Mouse (Mus musculus): ENCODE data around the gene Nlrp10.

The Nlrp10 gene

DNA sequence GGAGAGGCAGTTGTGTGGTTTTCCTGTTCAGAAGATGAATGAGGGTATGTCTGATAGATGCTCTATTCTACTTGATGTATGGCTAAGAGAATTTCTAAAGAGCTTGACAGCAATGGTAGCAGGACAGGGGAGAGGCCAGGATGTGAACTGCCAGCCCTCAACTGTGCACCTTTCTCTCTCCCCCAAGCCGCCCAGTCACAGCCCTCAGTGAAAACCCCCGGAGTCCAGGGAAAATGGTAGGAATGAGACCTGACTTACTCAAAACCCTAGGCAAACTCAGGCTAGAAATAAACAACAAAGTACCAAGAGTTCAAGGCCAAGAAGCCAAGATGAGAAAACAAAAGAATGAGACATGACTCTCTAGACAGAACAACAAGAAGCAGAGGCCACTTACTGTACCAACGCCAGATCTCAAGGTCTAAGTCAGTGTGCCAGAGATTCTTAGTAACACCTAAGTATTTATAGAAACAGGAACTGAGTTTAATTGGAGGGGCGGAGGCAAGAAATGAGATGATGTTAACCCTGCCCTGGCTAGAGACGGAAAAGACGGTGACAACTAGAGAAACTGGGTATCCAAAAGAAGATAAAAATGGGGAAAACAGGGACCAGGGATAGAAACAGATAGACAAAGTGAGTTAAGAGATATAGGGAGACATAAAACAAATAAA is at the start of gene Nlrp10:
Gene Nlrp10, minus strand, starts transcription at position 453 of the 668 bp plus-strand sequence.
- DNase-seq, result no peak

DNA sequence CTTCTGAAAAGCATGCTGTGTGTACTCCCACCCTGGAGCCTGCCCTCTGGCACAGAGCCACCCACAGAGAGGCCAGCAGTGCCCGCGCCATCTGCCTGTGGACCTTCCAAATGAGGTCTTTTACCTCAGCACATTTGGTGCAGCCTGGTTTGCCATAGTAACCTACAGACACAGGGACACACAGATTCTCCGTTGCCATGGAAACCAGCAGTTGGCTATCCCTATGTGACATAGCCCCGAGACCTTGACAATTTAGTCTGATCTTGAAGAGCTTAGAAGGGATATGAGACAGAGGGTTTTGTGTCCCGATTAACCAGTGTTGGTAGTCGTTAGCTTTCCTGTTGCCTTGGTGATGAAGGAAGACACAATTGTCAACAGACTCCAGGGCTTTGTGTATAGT is 42.3 kb upstream of the Nlrp10 start:
- DNase-seq, result peak; percentile 67

DNA sequence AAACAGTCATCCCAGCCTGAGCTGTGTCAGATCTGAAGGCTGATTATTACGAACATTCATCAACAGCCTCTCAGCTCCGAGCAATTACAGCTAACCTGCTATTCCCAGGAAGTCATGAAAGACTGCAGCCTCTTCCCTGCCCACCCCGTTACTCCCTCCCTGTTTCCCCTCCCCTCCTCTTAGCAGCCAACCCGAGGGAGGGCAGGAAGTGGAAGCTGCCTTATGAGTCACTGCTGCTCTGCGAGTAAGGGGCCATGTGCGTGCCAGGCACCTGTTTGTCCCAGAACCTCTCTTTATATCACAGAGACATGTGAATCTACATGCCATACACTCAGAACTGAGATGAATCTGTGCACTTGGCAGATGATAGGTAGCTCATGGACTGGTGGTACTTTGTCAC is 38.2 kb upstream of the Nlrp10 start:
- DNase-seq, result no peak

DNA sequence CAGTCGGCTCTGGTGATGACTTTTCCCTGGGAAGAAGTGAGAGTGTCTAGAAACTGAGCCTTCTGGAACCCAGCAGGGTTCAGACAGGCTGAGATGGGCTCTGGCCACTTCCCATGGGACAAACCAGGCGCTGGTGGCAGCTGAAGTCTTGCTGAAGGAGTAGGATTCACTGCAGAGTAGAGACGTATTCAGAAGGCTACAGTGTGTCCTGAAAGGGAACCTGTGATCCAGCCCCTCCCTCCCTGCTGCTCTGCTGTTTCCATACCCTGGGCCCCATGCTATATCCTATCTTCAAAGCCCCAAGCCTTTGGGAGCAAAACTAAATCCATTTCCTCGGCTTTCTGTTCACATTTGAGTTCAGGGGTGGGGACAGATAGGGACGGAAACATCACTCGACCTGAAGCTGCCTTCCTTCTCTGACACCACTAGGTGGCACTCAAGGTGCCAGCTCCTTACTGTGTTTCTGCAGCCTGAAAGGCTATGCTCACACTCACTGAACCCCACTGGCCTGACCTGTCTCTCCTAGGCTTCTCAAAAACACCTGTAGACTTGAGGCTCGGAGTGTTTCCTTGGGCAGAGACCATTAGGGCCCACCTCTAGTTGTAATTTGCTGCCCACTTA is 36.9 kb upstream of the Nlrp10 start:
- peak; percentile 69 for DNase-seq

DNA sequence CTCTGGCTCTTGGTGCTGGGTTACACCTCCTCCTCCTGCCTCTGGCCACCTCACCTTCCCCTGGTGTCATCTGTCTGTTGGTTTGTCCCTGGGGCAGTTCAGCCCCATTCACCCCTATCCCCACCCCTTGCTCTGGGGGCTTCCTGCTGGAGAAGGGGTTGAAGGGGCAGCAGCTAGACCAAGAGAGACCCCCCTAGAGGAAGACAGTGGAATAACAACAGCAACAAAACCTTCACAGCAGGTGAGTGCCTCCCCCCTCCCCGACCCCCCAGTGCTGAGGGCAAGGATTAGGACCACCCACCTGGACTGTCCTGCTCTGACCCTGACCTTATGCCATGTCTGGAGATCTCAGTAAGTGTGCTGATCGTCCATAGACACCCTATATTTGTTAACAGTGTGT is 36.0 kb upstream of the Nlrp10 start:
- DNase-seq, result no peak

DNA sequence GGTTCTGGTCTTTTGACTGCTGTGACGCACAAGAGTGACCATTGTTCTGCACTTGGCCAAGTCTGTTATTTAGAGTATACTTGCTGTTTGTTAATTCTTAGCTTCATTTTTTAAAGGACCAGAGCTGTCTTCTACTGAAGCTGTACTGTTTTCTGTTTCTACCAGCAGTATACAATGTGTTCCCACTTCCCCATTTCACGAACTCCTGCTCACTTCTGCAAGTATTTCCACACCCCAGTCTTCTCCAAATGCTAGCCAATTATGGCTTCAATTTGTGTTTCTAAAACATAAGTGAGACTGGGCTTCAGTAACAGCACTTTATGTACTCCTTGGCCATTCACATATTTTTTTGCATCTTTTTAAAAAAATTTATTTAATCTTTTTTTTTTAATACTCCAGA is 27.8 kb upstream of the Nlrp10 start:
- DNase-seq, result no peak

DNA sequence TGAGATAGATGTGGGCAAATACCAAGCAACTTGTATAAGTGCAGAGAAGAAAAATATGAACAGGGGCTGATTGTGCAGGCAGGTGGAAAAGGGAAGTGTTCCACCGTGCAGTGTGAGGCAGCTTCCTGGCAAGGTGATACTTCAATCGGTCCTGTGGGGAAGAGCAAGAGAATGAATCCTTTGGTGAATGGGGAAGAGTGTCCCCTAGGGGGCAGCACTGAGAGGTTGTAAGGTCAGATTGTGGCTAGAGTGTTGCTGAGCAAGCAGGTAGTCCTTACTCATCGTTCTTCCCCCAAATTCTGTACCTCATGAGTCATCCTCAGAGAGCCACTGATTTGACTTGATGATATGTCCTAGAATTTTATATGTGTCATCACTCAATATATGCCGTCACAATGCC is 24.2 kb upstream of the Nlrp10 start:
- DNase-seq, result no peak

DNA sequence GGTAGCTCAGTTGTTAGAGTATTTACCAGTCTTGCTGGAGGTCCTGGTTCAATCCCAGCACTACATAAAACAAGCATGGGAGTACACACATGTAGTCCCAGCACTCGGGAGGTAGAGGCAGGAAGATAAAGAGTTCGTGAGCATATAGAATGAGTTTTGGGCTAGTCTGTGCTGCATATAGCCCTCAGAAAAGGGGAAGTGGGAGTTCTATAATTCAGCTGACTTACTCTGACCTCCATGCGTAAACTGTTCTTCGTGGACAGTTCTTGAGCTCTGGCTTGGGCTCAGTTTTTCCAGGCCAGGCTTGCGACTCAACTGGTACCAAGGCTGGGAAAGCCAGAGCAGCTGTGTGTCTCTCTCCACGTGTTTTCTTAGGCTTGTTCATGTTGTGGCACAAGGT is 22.8 kb upstream of the Nlrp10 start:
- DNase-seq, result no peak

DNA sequence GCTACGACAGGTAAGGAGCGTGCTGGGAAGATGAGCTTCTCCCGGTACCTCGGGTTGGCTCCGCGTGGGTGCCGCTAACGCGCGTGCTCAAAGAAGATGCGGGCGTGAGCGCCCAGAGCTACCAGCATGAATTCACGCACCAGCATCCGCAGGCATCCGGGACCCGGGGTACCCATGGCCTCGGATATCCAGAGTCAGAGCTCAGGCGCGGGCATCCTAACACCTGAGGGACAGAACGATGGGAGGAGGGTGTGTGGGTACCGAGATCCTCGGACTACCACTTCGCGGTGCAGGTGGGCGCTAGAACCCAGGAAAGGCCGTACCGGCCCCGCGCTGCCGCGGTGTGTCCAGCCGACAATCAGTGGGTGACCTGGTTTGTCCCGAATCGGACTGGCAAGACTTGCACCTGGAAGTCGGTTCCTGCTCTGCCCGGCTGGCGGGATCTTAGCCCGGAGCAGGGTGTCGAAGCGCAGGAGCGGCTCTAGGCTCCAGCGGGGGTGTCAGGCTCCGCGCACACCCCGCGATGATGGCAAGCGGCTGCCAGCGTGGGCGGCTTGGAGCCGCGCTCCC is 20.9 kb upstream of the Nlrp10 start:
- peak; percentile 55 for DNase-seq

DNA sequence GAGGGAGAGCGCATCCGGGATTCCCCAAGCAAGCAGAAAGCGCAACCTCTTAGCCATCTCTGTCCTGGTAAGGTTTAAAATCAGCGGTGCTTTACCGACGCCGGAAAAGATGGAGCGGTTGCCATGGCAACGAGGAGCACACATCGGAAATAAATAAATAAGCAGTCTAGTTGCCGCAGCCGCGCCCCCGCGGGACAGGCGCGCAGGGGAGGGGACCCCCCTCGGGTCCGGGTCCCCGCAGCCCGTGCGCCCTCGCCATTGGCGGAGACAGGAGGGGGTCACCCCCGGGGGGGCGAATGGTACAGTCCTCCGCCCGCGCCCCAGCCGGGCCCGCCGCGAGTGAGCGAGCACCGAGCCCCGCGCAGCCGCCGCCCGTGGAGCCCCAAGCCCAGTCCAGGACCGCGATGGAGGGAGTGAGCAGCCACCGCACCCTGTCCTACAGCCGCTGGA is 20.4 kb upstream of the Nlrp10 start, which contains the start of gene Tub:
Gene Tub, plus strand, starts transcription at position 27 of the 450 bp plus-strand sequence.
- peak; percentile 70 for DNase-seq

DNA sequence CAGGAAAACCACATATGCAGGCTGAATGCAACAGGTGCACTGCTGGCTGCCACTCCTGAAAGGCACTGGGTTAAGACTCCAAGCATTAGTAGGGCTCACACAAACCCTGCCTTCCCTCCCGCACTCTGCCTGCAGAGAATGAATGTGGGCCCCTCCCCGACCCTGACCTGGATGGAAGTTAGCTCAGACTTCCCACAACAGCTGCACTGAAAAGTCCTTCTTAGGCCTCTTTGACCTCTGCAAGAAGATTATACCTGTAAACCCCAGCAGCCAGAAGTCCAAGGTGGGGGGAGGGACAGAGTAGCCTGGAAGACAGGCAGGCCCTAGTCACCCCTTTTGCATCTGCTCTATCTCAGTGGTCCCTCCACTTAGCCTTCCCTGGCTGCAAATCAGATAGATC is 19.3 kb upstream of the Nlrp10 start:
- DNase-seq, result no peak

DNA sequence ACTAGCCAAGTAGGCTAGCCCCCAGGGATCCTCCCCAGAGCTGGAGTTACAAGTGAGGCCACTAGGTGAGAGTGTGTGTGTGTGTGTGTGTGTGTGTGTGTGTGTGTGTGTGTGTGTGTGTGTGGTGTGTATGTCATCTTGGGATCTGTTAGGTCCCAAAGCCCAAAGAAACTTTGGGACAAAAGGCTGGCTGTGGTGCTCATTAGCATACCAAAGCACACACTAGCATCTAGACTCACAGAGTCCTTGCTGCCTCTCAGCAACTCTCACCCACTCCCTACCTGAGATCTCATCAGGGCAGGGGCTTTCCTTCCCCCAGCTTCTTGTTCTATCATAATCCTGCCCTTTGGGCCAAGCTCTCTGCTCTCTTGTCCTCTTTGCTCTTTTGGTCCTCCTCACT is 18.6 kb upstream of the Nlrp10 start:
- no peak for DNase-seq

DNA sequence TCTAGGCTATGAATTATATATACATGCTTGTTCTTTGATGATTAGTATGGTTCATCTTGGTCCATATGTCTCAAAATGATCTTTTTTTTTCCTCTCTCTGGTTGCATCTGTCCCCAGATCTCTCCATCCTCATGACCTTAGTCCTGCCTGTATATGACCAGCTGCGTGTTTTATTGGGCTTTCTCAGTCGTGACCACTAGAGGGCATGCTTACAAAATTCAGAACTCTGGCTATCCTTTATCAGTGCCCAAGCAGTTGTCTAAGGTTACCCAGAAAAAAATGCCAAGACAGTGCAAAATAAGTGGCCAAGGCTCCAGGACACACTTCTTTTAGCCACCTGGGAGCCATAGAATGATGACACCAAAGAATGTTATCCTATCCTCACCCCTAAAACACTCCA is 14.0 kb upstream of the Nlrp10 start:
- peak; percentile 49 for DNase-seq

DNA sequence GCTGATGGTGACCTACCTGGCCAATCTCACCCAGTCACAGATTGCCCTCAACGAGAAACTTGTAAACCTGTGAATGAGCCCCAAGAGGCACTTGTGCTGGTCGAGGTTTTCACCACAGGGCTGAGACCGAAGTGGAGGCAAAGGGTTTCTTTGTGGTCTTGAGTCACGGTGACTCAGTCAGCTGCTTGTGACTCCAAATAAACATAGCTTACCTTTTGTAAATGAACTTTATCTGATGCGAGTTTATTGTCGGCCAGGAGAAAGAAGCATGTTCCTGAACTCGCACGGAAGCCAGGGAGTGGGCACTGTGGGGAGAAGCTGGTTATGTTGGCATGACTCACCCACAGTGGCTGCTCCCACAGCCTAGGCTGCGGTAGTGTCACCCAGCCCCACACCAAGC is 11.5 kb upstream of the Nlrp10 start:
- no peak for DNase-seq

DNA sequence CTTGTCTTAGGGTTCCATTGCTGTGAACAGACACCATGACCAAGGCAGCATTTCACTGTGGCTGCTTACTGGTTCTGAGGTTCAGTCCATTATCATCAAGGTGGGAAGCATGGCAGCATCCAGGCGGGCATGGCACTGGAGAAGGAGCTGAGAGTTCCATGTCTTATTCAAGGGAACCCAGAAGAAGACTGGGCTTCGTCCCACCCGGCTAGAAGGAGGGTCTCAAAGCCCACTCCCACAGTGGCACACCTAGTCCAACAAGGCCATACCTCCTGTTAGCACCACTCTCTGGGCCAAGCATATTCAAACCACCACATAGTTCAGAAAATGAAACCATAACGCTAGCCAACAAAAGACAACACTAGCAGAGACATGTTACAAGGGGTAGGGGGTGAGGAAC is 6.6 kb upstream of the Nlrp10 start:
- no peak for DNase-seq

DNA sequence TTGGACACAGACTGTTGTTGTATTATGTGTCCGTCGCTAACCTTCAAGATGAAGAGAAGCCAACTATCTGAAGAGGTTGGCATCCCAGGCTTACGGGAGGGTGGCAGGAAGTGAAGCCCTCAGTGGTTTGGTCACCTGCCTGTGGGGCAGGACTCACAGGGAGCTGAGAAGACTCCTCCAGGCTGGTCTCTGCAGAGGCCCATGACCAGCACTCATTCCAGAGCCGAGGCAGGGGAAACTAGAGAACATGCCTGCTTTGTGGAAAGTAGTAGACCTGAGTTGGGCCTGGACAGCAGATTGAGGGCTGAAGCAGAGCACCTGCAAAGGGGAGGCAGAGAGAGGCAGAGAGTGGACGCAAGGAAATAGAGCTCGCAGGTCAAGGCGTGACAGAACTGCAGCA is 5.4 kb upstream of the Nlrp10 start:
- DNase-seq, result no peak

DNA sequence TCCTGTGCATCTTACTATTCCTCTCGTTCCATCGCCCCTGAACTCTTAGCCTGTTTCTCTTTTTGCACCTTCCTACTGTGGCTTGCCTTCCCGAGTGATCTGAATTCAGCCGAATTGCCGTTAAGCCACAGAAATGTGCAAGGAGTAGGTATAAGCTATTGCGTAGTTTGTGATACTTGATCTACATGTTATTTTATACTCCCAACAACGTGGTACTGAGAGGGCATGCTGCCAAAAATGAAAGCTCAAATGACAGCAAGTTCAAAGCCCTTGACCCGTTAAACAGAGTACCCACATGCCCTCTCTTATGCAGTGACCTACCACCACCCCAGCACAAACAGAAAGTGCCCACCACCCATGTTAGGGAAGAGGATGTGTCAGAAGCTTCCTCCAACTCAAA is 4.9 kb upstream of the Nlrp10 start:
- DNase-seq, result no peak

DNA sequence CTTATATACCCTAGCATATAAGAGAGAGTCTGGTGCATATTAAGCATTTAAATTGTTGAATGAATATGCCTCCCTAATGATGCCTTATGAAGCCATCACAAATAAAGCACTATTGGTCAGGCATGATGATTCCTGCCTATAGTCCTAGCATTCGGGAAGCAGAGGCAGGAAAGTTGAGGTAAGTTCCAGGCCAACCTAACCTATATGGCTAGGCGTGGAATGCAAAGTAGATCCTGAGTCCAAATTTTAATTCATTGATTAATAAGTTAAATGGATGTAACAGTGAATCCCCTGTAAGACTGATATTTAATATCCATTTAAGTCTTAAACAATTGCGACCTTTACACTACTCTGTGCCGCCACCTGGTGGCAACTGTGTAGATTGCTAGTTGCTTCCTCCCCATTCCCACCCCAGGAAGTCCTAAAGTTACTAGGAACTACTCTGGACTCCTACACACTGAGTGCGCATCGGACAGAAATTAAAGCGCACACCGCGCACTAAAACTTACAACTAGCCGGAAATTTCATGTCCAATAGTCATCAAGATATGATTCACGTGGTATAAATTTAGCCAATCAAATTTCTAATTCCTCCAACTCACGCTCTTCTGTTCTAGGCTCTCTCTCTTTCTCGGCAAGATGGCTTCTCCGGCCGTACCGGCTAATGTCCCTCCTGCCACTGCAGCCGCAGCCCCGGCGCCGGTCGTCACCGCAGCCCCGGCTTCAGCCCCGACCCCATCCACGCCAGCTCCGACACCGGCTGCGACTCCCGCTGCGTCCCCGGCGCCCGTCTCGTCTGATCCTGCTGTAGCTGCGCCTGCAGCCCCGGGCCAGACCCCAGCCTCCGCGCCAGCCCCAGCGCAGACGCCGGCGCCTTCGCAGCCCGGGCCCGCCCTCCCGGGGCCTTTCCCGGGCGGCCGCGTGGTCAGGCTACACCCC is 4.1 kb upstream of the Nlrp10 start, which contains the start of gene Eif3f:
Gene Eif3f, plus strand, starts transcription at position 624 of the 938 bp plus-strand sequence.
- DNase-seq, result peak; percentile 96

DNA sequence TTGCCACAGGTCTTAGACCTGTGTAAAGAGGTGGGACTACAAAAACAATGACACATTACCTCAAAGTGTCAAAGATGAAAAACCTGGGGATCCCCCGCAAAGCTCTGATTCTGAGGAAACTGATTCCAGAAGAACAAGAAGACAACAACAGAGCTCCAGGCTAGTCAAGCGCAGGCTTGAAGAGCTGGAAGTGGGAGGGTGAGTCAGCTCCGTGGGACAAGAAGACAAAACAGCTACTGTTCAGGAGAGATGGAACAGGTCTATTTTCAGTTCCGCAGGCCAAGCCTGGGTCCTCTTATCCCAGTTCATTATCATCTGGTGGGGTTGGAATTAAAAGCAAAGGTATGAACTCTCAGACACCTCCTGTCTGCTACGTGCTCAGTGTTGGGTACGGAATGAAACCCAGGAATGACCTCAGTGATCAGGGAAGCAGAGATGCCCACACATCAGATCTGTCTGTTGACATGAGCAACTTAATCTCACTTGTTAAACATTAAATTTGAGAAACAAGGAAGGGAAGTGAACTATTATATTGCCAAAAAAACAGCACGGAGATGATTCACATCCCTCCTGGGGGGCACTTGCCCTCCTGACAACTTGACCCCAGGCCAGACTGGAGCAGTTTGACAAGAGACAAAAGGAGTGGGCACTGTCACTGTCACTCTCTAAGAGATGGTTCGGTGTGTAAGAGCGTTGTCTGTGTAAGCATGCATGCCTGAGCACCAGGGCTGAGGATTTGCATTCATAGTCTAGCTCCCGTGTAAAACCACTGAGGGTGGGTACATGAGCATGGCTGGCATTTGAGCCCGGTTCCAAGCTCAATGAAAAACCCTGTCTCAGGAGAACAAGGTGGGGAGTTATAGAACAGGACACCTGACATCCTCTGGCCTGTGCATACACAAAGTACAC is 1.4 kb downstream of the Nlrp10 start:
- no peak for DNase-seq

DNA sequence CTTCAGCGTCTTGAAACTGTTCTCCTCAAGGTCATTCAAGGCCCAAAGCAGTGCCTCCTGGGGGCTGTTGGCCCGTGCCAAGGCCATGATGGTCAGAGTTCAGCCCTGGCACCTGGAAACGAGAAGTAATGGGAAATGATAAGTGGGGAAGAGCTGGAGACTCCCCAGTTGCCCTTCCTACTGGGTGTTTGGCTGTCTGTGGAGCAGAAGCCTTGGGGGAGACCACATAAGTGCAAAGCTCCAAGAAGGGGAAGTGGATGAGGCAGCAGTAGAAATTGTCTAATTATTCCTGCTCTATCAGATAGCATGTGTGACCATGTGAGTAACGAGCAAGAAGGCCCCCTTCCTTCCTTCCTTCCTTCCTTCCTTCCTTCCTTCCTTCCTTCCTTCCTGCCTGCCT is 2.9 kb downstream of the Nlrp10 start:
- no peak for DNase-seq

DNA sequence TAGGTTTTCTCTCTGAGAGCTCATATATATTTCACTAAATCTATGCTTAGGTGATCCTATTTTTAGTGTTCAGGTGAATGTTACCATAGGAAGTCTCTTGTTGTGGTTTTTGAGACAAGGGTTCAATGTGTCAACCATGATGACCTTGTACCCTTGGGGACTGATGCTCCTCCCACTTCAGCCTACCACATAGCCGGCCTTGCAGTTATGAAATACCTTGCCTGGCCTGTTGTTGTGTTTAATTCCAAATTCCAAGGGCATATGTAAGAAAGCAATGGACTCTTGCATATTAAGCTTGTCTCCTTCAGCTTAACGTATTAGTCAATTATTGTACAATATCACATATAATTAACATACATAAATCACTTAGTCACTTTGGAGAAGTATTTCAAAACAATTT is 26.0 kb downstream of the Nlrp10 start:
- DNase-seq, result no peak

DNA sequence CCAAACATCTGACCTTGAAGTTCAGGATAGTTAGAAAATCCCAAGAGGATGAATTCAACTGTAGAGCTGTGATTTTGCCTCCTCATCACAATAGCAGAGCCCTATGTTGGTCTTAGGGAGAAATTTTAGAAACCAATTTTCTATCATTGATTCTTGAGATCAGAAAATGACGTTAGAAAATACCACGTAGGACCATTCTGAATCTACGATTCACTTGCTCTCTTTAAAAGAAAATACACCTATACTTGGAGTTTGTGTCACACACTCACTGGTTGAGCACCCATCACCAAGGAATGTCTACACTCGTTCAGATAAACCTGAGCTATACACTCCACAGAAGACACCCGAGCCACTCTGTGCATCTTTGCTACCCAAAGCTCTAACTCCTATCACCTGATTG is 35.7 kb downstream of the Nlrp10 start, which contains the start of gene Olfr519:
Gene Olfr519, minus strand, starts transcription at position 101 of the 400 bp plus-strand sequence.
- no peak for DNase-seq

Measured in cerebellum, adult 11 months (tissue).